Mouse (Mus musculus) subcutaneous adipose tissue, adult 2 months (tissue): Measurements from ENCODE around the gene Cmya5. TPM values are rescaled to one million over a fixed set of nuclear protein-coding genes. Genes with fewer than 3 reads are reported as not detected.

Experiments used
- polyA plus RNA-seq: library from polyadenylated mRNA; depleted of rRNA; stranded (reverse); fragments of >200 nt; gene quantifications from 2 replicates; pipeline ENCODE4 v1.2.3, GENCODE M21; 2012; ENCODE audit warnings: low replicate concordance; rRNA removed

Cmya5 gene
- 0.50 and 0.71 TPM in 2 replicates for polyA plus RNA-seq

GRCm38 (mm10) chr13:93144336-93145167 lies at the start of gene Cmya5:
Gene Cmya5, minus strand, starts transcription at chr13:93144724.

GRCm38 (mm10) chr13:93191831-93192645 lies 47.5 kb upstream of the Cmya5 start, which contains the start of gene Tent2:
Gene Tent2, minus strand, starts transcription at chr13:93192385.

Other genes with a start within 250 kb of the Cmya5 start
- gene Tent2, start 47.7 kb upstream of the Cmya5 start, polyA plus RNA-seq: 15.9 and 23.1 TPM in 2 replicates
- gene Homer1, start 154.9 kb upstream of the Cmya5 start, polyA plus RNA-seq: 2.1 and 5.4 TPM in 2 replicates